Mouse (Mus musculus) bone marrow macrophage, adult 2 months (primary cell): ENCODE measurements around the gene Smim11. TPM values are rescaled to one million over a fixed set of nuclear protein-coding genes. Genes with fewer than 3 reads are reported as not detected.

ENCODE experiments used
- H3K27ac ChIP-seq: 2 replicates; pipeline ENCODE4 v1.5.1; 2012; ENCODE audit warnings: low read depth, low read length; ENCODE audit not compliant: insufficient read depth
- H3K4me1 ChIP-seq: 2 replicates; pipeline ENCODE4 v1.6.1; 2012; ENCODE audit warnings: low read length; ENCODE audit not compliant: control insufficient read depth, insufficient read depth
- H3K4me3 ChIP-seq: 2 replicates; pipeline ENCODE4 v1.5.1; 2012; ENCODE audit warnings: mild to moderate bottlenecking, low read length, moderate library complexity; ENCODE audit not compliant: insufficient read depth
- CTCF ChIP-seq: IDR thresholded peaks from 2 replicates; pipeline ENCODE4 v1.5.1; 2012; ENCODE audit warnings: low read depth, mild to moderate bottlenecking, low read length, moderate library complexity
- POLR2A ChIP-seq: IDR thresholded peaks from 2 replicates; pipeline ENCODE4 v1.6.1; 2012; ENCODE audit warnings: mild to moderate bottlenecking, low read depth, low read length, borderline replicate concordance
- polyA plus RNA-seq: library from polyadenylated mRNA; stranded (reverse); fragments of >200 nt; gene quantifications from 2 replicates; pipeline ENCODE4 v1.2.4, GENCODE M21; 2012; ENCODE audit not compliant: missing spikeins, insufficient read depth, insufficient read length

Smim11 gene
- polyA plus RNA-seq, 1 experiment, result 68.3 TPM

GRCm38 (mm10) chr16:92292101-92292500, 9.0 kb upstream of the Smim11 start, which contains the start of gene Kcne2:
Gene Kcne2, plus strand, starts transcription at chr16:92292389.
- H3K4me3 ChIP-seq, result no peak within 1 kb of the TSS
- TF ChIP-seq POLR2A, result no peak
- no peak for TF ChIP-seq CTCF
- no peaks in the 10 kb centered on the region for H3K4me1 ChIP-seq
- H3K27ac ChIP-seq, result no peak within 1 kb of the TSS

GRCm38 (mm10) chr16:92294267-92294970, 6.7 kb upstream of the Smim11 start:
- Histone ChIP-seq H3K4me3 (no peak overlapping the region), H3K4me1 (no peaks in the 10 kb centered on the region), H3K27ac (no peak overlapping the region)
- TF ChIP-seq POLR2A, result no peak

GRCm38 (mm10) chr16:92295328-92295727, 5.8 kb upstream of the Smim11 start:
- no peak overlapping the region for H3K27ac ChIP-seq
- peaks cover 2% of the 10 kb centered on the region for H3K4me1 ChIP-seq
- H3K4me3 ChIP-seq, result no peak overlapping the region
- TF ChIP-seq CTCF (no peak), POLR2A (no peak)

GRCm38 (mm10) chr16:92301412-92301806, 323 bp downstream of the Smim11 start:
- Histone ChIP-seq H3K27ac (peak overlapping the region; percentile 49), H3K4me3 (peak overlapping the region; percentile 97), H3K4me1 (peaks cover 13% of the 10 kb centered on the region)
- TF ChIP-seq POLR2A, result no peak
- no peak for TF ChIP-seq CTCF

GRCm38 (mm10) chr16:92301989-92302388, 903 bp downstream of the Smim11 start:
- Histone ChIP-seq H3K27ac (no peak overlapping the region), H3K4me1 (peaks cover 13% of the 10 kb centered on the region), H3K4me3 (peak overlapping the region; percentile 97)
- TF ChIP-seq POLR2A, result no peak
- TF ChIP-seq CTCF, result no peak

- Histone ChIP-seq H3K4me3 (0 out of 2 replicates have a peak overlapping the region, but pooled peaks have one; percentile 97), H3K27ac (no peak overlapping the region), H3K4me1 (peaks cover 13% of the 10 kb centered on the region)
- TF ChIP-seq POLR2A (no peak), CTCF (no peak)
Observed at GRCm38 (mm10) chr16:92302506-92302905, 1.4 kb downstream of the Smim11 start.

GRCm38 (mm10) chr16:92305519-92305918, 4.4 kb downstream of the Smim11 start:
- Histone ChIP-seq H3K4me3 (no peak overlapping the region), H3K27ac (no peak overlapping the region), H3K4me1 (peaks cover 9% of the 10 kb centered on the region)
- TF ChIP-seq POLR2A (no peak), CTCF (no peak)

GRCm38 (mm10) chr16:92307947-92308346, 6.9 kb downstream of the Smim11 start:
- no peak overlapping the region for H3K4me3 ChIP-seq
- TF ChIP-seq CTCF, result no peak
- no peak for TF ChIP-seq POLR2A
- no peaks in the 10 kb centered on the region for H3K4me1 ChIP-seq
- H3K27ac ChIP-seq, result no peak overlapping the region

- no peak overlapping the region for H3K4me3 ChIP-seq
- TF ChIP-seq CTCF (no peak), POLR2A (no peak)
- no peak overlapping the region for H3K27ac ChIP-seq
- H3K4me1 ChIP-seq, result no peaks in the 10 kb centered on the region
Observed at GRCm38 (mm10) chr16:92309126-92309525, 8.0 kb downstream of the Smim11 start.

GRCm38 (mm10) chr16:92313953-92314741, 13.1 kb downstream of the Smim11 start:
- TF ChIP-seq POLR2A (no peak), CTCF (peak; percentile 87)

More at GRCm38 (mm10) chr16:92313953-92314741, 13.1 kb downstream of the Smim11 start:
- H3K4me1 ChIP-seq, result no peaks in the 10 kb centered on the region
- H3K4me3 ChIP-seq, result no peak overlapping the region
- H3K27ac ChIP-seq, result no peak overlapping the region
